Mouse (Mus musculus) left cerebral cortex, adult 8-10 months (tissue): ENCODE results near the gene Itih5. TPM values are rescaled to one million over a fixed set of nuclear protein-coding genes. Genes with fewer than 3 reads are reported as not detected.

Experiments used
- total RNA-seq, 4 experiments: library from RNA; stranded (reverse); gene quantifications; 2 replicates each; pipeline ENCODE4 v1.2.4; 2022

Gene Itih5
- total RNA-seq, 4 experiments from 2014 or later = 11.9 to 13.9 (median 13.5) TPM

Other genes with a start within 250 kb of the Itih5 start
- 10 to 100 TPM; 12.8 to 14.9 (median 13.8) TPM for gene Taf3, start 105.0 kb upstream of the Itih5 start, total RNA-seq
- gene Atp5c1, start 73.1 kb upstream of the Itih5 start, total RNA-seq = 100 to 1,000 TPM; 248 to 267 (median 258) TPM
- 10 to 100 TPM in 3 of 4 experiments, 1 to 10 TPM in 1; 9.0 to 15.2 (median 11.9) TPM for gene Kin, start 73.0 kb upstream of the Itih5 start, total RNA-seq
- 1 to 10 TPM; 1.5 to 2.8 (median 2.3) TPM for gene Itih2, start 22.2 kb upstream of the Itih5 start, total RNA-seq
- 1 to 10 TPM; 2.6 to 4.3 (median 2.7) TPM for gene Sfmbt2, start 216.9 kb downstream of the Itih5 start, total RNA-seq